Mouse (Mus musculus): ENCODE results near the gene Zfp607b. TPM values are rescaled to one million over a fixed set of nuclear protein-coding genes. Genes with fewer than 3 reads are reported as not detected.

Zfp607b gene
- 0.80 TPM for total RNA-seq (2023)

GRCm38 (mm10) chr7:27688815-27689612 lies at the start of gene Zfp607b:
Gene Zfp607b, plus strand, starts transcription at chr7:27689340.

DNA sequence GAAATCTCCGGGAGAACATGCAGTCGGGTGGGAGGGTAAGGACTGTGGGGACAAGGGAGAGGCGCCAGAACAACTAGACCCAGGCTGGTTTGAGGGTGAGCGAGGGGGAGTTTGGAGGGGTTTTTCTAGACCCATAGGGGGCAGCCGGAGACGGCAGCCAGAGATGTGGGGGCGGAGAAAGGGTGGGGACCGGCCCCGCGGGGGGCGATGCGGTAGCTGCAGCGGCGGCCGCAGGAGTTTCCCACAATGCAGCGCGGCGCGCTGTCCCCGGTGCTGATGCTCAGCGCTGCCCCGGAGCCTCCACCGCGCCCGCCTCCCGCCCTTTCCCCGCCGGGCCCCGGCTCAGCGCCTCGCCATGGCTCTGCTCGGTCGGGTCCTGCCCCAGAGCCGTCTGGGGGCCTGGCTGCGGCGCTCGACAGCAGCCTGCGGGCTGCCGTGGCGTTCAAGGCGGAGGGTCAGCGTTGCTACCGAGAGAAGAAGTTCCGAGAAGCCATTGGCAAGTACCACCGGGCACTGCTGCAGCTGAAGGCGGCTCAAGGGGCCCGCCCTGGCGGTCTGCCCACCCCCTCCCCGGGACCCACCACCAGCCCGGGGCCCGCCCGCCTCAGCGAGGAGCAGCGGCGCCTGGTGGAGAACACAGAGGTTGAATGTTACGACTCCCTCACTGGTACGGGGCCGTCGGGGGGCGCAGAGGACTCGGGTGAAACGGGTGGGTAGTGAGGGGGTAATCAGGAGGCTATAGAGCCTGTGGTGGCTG lies 35.3 kb upstream of the Zfp607b start, which contains the start of gene Ttc9b:
Ttc9b (plus strand) TSS at position 235 of the 757 bp plus-strand sequence.

DNA sequence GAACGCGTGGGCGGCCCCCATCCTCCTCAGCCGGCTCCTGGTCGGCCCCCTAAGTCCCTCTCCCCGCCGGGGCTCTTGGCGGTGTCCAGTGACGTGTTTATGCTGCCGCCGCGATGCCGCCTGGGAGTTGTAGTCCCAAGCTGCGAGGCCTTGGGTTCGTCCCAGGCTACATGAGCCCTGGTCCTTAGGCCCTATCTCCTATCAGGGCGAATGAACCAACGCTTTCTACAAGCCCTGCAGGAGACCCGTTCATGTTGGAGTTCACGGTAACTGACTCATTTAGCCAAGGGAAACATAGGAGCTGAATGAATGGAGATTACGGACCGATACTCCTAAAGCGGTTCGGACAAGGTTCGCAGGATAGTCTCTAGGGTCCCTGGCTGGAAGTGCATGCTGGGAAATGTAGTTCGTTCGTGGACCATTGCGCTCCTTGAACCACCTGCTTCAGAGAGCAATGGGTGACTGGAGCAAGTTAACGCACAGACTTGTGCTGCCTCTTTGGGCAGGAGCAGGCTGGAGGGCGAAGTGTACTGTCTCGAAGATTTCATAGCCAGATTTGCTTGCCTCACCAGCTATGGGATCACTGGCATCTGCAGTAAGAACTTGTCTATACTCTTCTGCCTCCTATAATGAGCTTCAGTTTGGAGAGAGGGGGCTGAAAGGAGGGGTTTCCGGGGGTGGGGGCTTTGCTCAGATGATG lies 14.5 kb upstream of the Zfp607b start, which contains the start of gene Map3k10:
Map3k10 (minus strand) TSS at position 77 of the 700 bp plus-strand sequence.

GRCm38 (mm10) chr7:27731281-27731883 lies 42.2 kb downstream of the Zfp607b start, which contains the start of gene Zfp60:
Gene Zfp60, plus strand, starts transcription at chr7:27731389.

Other genes starting within 250 kb of the Zfp607b start
- not detected for gene Sptbn4, start 241.7 kb upstream of the Zfp607b start, total RNA-seq (2023)
- gene Blvrb, start 241.4 kb upstream of the Zfp607b start, total RNA-seq (2023), result 14.0 TPM
- 12.6 TPM for gene Sertad3, start 215.6 kb upstream of the Zfp607b start, total RNA-seq (2023)
- 53.7 TPM for gene Sertad1, start 202.4 kb upstream of the Zfp607b start, total RNA-seq (2023)
- gene Prx, start 190.0 kb upstream of the Zfp607b start, total RNA-seq (2023), result 1.9 TPM
- gene Hipk4, start 166.1 kb upstream of the Zfp607b start, total RNA-seq (2023), result 0.24 TPM
- 126 TPM for gene Pld3, start 136.1 kb upstream of the Zfp607b start, total RNA-seq (2023)
- gene 2310022A10Rik, start 136.1 kb upstream of the Zfp607b start, total RNA-seq (2023), result 21.8 TPM
- gene Akt2, start 97.8 kb upstream of the Zfp607b start, total RNA-seq (2023), result 137 TPM
- gene Ttc9b, start 35.4 kb upstream of the Zfp607b start, total RNA-seq (2023), result not detected
- gene Map3k10, start 14.7 kb upstream of the Zfp607b start, total RNA-seq (2023), result 16.1 TPM
- gene Zfp60, start 42.0 kb downstream of the Zfp607b start, total RNA-seq (2023), result 12.4 TPM
- gene Zfp626, start 117.9 kb downstream of the Zfp607b start, total RNA-seq (2023), result 9.8 TPM
- gene Zfp59, start 149.3 kb downstream of the Zfp607b start, total RNA-seq (2023), result 4.1 TPM
- 17.9 TPM for gene Zfp607a, start 168.2 kb downstream of the Zfp607b start, total RNA-seq (2023)
- 10.6 TPM for gene Zfp974, start 240.1 kb downstream of the Zfp607b start, total RNA-seq (2023)

Data from CD4-positive naive resting alpha-beta T cell, adult 57 days (primary cell).